Mouse (Mus musculus) MEL (cell line): ENCODE measurements around the gene Pdcd6ip. TPM values are rescaled to one million over a fixed set of nuclear protein-coding genes. Genes with fewer than 3 reads are reported as not detected.

Experiments
- DNase-seq: peaks from one replicate; pipeline ENCODE4 v3.0.0; 2011; ENCODE audit warnings: low read depth, low spot score
- H3K27ac ChIP-seq: 2 replicates; pipeline ENCODE4 v1.5.1; 2012; ENCODE audit warnings: low read depth, mild to moderate bottlenecking, control low read depth, low read length, moderate library complexity; ENCODE audit not compliant: control insufficient read depth
- H3K27me3 ChIP-seq, 2 experiments: fragments of 150-350 bp in 1 of 2; sonication (generic) in 1 of 2; 2 replicates each; pipeline ENCODE4 v1.6.1; 2012; ENCODE audit warnings: low read length in 2 of 2, mild to moderate bottlenecking in 2 of 2, improper control_type of control experiment in 1 of 2, moderate library complexity in 1 of 2; ENCODE audit not compliant: insufficient read depth in 2 of 2, control insufficient read depth in 1 of 2
- H3K36me3 ChIP-seq, 2 experiments: 2 replicates each; pipeline ENCODE4 v1.6.1; 2012 to 2014; ENCODE audit warnings: low read length in 2 of 2, improper control_type of control experiment in 1 of 2, inconsistent platforms in 1 of 2, mild to moderate bottlenecking in 1 of 2; ENCODE audit not compliant: insufficient read depth in 2 of 2, control insufficient read depth in 1 of 2
- H3K4me1 ChIP-seq, 2 experiments: fragments of 150-350 bp in 1 of 2; sonication (generic) in 1 of 2; 2 replicates each; pipeline ENCODE4 v1.6.1; 2012; ENCODE audit warnings: low read length in 2 of 2, improper control_type of control experiment in 1 of 2, mild to moderate bottlenecking in 1 of 2; ENCODE audit not compliant: insufficient read depth in 2 of 2, control insufficient read depth in 1 of 2
- H3K4me3 ChIP-seq, 2 experiments: fragments of 150-350 bp in 1 of 2; sonication (generic) in 1 of 2; 2 replicates each; pipeline ENCODE4 v1.5.1; 2012; ENCODE audit warnings: low read depth in 2 of 2, low read length in 2 of 2, mild to moderate bottlenecking in 2 of 2, moderate library complexity in 2 of 2, control low read depth in 1 of 2, improper control_type of control experiment in 1 of 2; ENCODE audit not compliant: control insufficient read depth in 1 of 2, insufficient read depth in 1 of 2
- H3K79me2 ChIP-seq: 2 replicates; pipeline ENCODE4 v1.6.1; 2012; ENCODE audit warnings: mild to moderate bottlenecking, low read length, moderate library complexity; ENCODE audit not compliant: control insufficient read depth, poor library complexity, insufficient read depth
- H3K9ac ChIP-seq: 2 replicates; pipeline ENCODE4 v1.6.1; 2012; ENCODE audit warnings: low read depth, mild to moderate bottlenecking, control low read depth, low read length, moderate library complexity; ENCODE audit not compliant: control insufficient read depth, poor library complexity, severe bottlenecking
- H3K9me3 ChIP-seq: fragments of 150-350 bp; sonication (generic); replicated peaks from 2 replicates; pipeline ENCODE4 v1.6.1; 2012; ENCODE audit warnings: mild to moderate bottlenecking, low read length, improper control_type of control experiment, moderate library complexity; ENCODE audit not compliant: insufficient read depth
- BHLHE40 ChIP-seq: IDR thresholded peaks from 2 replicates; pipeline ENCODE4 v1.6.1; 2012; ENCODE audit warnings: low read depth, mild to moderate bottlenecking, inconsistent platforms, low read length, improper control_type of control experiment, borderline replicate concordance
- CTCF ChIP-seq, 3 experiments: IDR thresholded peaks in 2 of 3; conservative IDR thresholded peaks in 1 of 3; 2 replicates each; pipeline ENCODE4 v1.5.1; 2011 to 2012; ENCODE audit warnings: low read length in 3 of 3, low read depth in 2 of 3, mild to moderate bottlenecking in 2 of 3, improper control_type of control experiment in 1 of 3, inconsistent platforms in 1 of 3, mixed read lengths in 1 of 3, moderate library complexity in 1 of 3; ENCODE audit not compliant: control insufficient read depth in 1 of 3, insufficient read depth in 1 of 3, poor library complexity in 1 of 3, severe bottlenecking in 1 of 3
- E2F4 ChIP-seq: IDR thresholded peaks from 2 replicates; pipeline ENCODE4 v1.6.1; 2011; ENCODE audit warnings: low read depth, low read length, improper control_type of control experiment, borderline replicate concordance
- GABPA ChIP-seq: IDR thresholded peaks from 2 replicates; pipeline ENCODE4 v1.6.1; 2012; ENCODE audit warnings: low read depth, mild to moderate bottlenecking, inconsistent platforms, low read length, improper control_type of control experiment, moderate library complexity
- JUND ChIP-seq: IDR thresholded peaks from 2 replicates; pipeline ENCODE4 v1.6.1; 2011; ENCODE audit warnings: low read depth, mild to moderate bottlenecking, improper control_type of control experiment, low read length
- KAT2A ChIP-seq: conservative IDR thresholded peaks from 2 replicates; pipeline ENCODE4 v1.6.1; 2012; ENCODE audit warnings: low read depth, low read length, improper control_type of control experiment, inconsistent platforms
- MAFK ChIP-seq: IDR thresholded peaks from 2 replicates; pipeline ENCODE4 v1.6.1; 2011; ENCODE audit warnings: low read depth, mild to moderate bottlenecking, low read length, improper control_type of control experiment, borderline replicate concordance
- MAX ChIP-seq: IDR thresholded peaks from 2 replicates; pipeline ENCODE4 v1.6.1; 2011; ENCODE audit warnings: low read length, improper control_type of control experiment
- NRF1 ChIP-seq: IDR thresholded peaks from 2 replicates; pipeline ENCODE4 v1.6.1; 2014; ENCODE audit warnings: low read depth, mild to moderate bottlenecking, inconsistent platforms, low read length, improper control_type of control experiment, moderate library complexity; ENCODE audit not compliant: poor library complexity, insufficient read depth, severe bottlenecking
- POLR2AphosphoS2 ChIP-seq: IDR thresholded peaks from 2 replicates; pipeline ENCODE4 v1.6.1; 2011; ENCODE audit warnings: low read length, improper control_type of control experiment
- RAD21 ChIP-seq: IDR thresholded peaks from 2 replicates; pipeline ENCODE4 v1.6.1; 2011; ENCODE audit warnings: mild to moderate bottlenecking, low read depth, low read length, improper control_type of control experiment
- RCOR1 ChIP-seq: IDR thresholded peaks from 2 replicates; pipeline ENCODE4 v1.6.1; 2012; ENCODE audit warnings: low read depth, mild to moderate bottlenecking, inconsistent platforms, low read length, improper control_type of control experiment
- ZKSCAN1 ChIP-seq: IDR thresholded peaks from 2 replicates; pipeline ENCODE4 v1.6.1; 2012; ENCODE audit warnings: low read depth, mild to moderate bottlenecking, inconsistent platforms, low read length, improper control_type of control experiment, moderate library complexity
- polyA plus RNA-seq, 2 experiments: library from polyadenylated mRNA; stranded (reverse) in 1 of 2; unstranded in 1 of 2; fragments of >175 nt in 1 of 2; fragments of >200 nt in 1 of 2; gene quantifications; 2 replicates each; pipeline versions ENCODE4 v1.2.1 to v1.2.4; 2012; ENCODE audit warnings: low replicate concordance in 2 of 2, low read depth in 1 of 2; ENCODE audit not compliant: insufficient read length in 2 of 2, insufficient read depth in 1 of 2, missing spikeins in 1 of 2
- total RNA-seq: library from RNA; depleted of rRNA; stranded (reverse); fragments of 300-350 nt; gene quantifications from 2 replicates; pipeline ENCODE4 v1.2.3, GENCODE M21; 2012; rRNA removed

Pdcd6ip gene
- total and polyA plus RNA-seq, 3 experiments: 21.1 to 71.2 (median 60.1) TPM

DNA sequence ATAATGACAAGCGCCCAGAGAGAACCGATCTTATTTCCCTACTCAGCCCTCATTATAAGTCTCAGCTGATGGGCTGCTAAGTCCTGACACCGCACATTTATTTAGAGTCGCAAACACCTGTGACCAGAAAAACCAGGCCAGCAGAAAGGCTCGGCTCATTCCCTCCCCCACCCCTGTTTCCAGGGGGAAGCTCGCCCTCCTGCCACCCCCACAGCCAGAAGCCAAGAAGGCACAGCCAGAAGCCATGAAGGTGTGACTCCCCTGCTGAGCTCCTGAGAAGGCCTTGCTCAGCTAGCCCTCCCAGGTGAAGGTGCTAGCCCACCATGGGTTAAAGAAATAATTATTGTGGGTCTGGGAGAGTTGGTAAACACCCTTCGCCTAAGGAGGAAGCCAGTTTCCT is 97.3 kb downstream of the Pdcd6ip start:
- H3K79me2 ChIP-seq: no peaks in the 10 kb centered on the region
- no peaks in the 10 kb centered on the region for H3K9me3 ChIP-seq
- H3K27me3 ChIP-seq: no peaks in the 10 kb centered on the region; a peak in 1 of 4 replicates
- no peak overlapping the region for H3K4me3 ChIP-seq
- no peak overlapping the region for H3K27ac ChIP-seq
- TF ChIP-seq MAX (no peak), RAD21 (no peak), GABPA (no peak), NRF1 (no peak)
- H3K4me1 ChIP-seq: no peaks in the 10 kb centered on the region
- DNase-seq: no peak
- H3K36me3 ChIP-seq: no peaks in the 10 kb centered on the region
- no peak overlapping the region for H3K9ac ChIP-seq

DNA sequence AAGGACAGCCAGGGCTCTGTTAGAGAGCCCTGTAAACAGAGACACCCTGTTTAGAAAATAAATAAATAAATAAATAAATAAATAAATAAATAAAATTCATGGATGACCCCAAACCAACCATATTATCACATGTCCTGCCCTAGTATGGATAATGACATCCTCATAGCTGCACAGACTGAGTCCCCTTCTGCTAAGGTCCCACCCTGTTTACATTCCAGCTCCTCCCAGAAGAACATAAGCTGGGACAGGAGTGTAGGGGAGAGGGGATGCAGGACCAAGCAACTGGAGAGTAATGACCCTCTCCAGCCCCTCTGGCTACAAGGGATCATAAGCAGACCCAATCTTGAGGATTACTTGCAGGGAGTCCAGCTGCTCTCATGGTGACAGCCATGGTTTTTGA is 105.9 kb downstream of the Pdcd6ip start:
- no peaks in the 10 kb centered on the region for H3K36me3 ChIP-seq
- DNase-seq: no peak
- no peak overlapping the region for H3K4me3 ChIP-seq
- no peak overlapping the region for H3K9ac ChIP-seq
- H3K27me3 ChIP-seq: no peaks in the 10 kb centered on the region
- no peaks in the 10 kb centered on the region for H3K9me3 ChIP-seq
- H3K4me1 ChIP-seq: no peaks in the 10 kb centered on the region
- no peak overlapping the region for H3K27ac ChIP-seq
- H3K79me2 ChIP-seq: no peaks in the 10 kb centered on the region
- TF ChIP-seq RCOR1 (no peak), E2F4 (no peak), KAT2A (no peak), POLR2AphosphoS2 (no peak), ZKSCAN1 (no peak), JUND (no peak), MAFK (no peak), CTCF (IDR thresholded peaks at IDR 0.05 in 2 of 3, conservative IDR thresholded peaks at IDR 0.05 in 1 of 3; ENCODE audit: control insufficient read depth in 1 of 3, insufficient read depth in 1 of 3, low read depth in 2 of 3, low read length in 3 of 3, poor library complexity in 1 of 3, severe bottlenecking in 1 of 3) (no peak), BHLHE40 (no peak)
- TF ChIP-seq, all 39 proteins: peak for 0

Other genes with a start within 250 kb of the Pdcd6ip start
- 30.8 and 33.0 TPM in 2 replicates for gene Clasp2, start 33.2 kb upstream of the Pdcd6ip start, total RNA-seq
- gene Clasp2, start 33.2 kb upstream of the Pdcd6ip start, polyA plus RNA-seq: 100 to 1,000 TPM in 1 of 2 experiments, 10 to 100 TPM in 1; 28.7 to 209 TPM
- gene Ubp1, start 222.7 kb upstream of the Pdcd6ip start, total RNA-seq: 45.5 and 46.4 TPM in 2 replicates
- 10 to 100 TPM; 60.8 to 95.5 TPM for gene Ubp1, start 222.7 kb upstream of the Pdcd6ip start, polyA plus RNA-seq